Mouse (Mus musculus) mammary gland, adult 2 months (tissue): Measurements from ENCODE around the gene Gdpd1. TPM values are rescaled to one million over a fixed set of nuclear protein-coding genes. Genes with fewer than 3 reads are reported as not detected.

Source experiments
- polyA plus RNA-seq: library from polyadenylated mRNA; depleted of rRNA; stranded (reverse); fragments of >200 nt; gene quantifications from 2 replicates; pipeline ENCODE4 v1.2.3, GENCODE M21; 2012; ENCODE audit warnings: low replicate concordance; rRNA removed

Gene Gdpd1
- polyA plus RNA-seq: 2.3 and 5.0 TPM in 2 replicates

DNA sequence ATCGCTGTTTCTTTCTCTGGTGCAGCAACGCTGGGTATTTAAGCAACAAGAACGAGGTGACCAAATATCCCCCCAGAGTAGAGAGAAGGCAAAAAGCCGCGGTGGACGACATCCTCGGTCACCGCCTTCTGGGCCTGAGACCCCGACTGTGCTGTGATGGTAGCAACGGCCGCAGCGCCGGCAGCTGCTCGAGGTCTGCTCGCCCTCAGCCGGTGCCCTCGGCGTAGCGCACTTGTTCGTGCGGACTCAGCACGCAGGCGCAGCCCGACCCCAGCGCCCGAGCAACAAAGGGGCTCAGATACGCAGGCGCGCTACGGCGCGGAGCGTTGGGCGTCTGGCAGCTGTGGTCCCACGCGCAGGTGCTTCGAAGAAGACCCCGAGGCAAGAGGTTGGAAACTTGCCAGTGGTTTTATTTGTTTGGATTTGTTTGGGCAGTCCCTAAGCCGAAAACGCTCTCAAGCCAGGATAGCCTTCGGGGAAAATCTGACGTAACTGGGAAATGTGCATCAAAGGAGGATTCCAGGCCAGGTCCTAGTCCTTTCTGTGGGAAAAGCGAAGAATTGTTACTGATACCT lies at the start of gene Gdpd1:
Gene Gdpd1 (minus strand): TSS at position 197 of the 575 bp plus-strand sequence.

DNA sequence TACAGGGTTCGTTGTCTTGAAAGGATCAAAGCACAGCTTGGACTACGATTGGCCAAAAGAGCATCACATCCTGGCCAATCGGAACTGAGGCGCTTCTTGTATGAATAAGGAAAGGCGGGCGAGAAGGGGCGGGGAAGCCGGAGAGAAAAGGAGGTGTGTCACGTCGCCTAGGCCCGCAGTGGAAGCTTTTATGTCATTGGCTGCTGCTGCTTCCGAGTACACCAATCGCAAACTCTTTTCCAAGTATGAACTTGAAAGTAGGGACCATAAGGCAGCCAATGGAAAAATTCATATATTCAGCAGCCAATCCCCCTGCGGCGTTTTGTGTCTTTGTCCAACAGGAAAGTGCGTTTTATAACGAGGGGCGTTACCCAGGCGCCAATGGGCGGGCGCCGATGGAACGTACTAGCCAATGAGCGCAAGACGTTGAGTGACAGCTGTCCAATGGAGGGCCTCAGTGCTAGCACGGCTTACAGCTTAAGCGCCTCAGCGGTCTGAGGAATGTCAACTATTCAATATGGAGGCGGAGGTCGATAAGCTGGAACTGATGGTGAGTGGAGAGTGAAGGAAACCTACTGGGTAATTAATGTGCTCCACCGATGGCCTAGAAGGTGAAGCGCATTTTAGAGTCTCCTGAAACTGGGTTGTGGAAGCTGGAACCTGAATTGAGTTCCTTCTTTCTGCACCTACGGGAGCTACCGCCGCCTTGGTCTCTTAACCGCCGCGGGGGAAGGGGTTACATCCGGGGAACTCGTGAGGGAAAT lies 35.1 kb upstream of the Gdpd1 start, which contains the start of gene Ska2:
Gene Ska2 (plus strand): TSS at position 480 of the 764 bp plus-strand sequence.

DNA sequence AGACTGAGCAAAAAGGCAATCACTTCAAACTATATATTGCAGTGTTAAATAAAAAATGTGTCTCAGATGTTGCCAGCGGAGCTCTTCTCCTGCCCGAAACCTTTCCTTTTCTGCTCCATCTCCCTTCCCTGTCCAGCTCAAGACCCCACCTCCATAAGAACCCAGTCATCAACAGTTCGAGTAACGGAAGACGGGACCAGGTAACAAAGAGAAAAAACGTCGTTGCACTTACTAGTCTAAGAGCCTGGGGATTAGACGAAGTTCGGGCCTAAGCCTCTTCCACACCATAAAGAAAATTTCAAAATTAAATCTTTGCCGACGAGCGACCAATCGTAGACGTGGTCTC lies 34.5 kb upstream of the Gdpd1 start, which contains the start of gene Prr11:
Gene Prr11 (minus strand): TSS at position 300 of the 346 bp plus-strand sequence.

DNA sequence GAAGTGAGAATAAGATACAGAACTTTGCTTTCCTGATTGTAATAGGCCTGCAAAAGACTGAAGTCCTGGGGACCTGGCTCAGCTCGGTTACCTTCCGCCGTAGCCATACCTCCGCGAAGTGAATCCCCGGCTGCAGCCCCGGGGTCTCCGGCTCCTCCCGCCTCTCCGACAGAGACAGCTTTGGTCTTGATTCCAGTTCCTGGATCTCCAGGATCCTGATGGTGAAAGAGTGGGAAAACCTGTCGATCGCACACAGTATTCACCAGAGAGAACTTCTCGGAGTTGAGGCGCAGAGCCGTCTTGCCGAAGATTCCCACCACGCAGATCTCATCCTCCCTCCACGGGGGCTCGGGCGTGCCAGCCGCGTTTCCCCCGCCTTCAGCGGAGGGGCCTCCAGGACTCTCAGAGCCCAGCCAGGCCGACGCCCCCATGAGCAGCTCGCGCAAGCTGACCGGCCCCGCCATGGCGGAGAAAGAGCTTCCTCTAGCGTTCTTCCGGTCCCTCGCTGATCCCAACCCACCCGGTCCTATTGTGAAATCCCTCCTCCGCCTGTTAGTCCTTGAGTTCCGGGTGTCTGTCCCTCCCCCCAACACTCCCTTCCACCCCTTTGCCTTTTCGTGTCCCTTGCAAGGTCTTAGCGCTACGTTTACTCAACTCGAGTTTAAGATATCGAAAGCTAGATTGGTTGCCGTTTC lies 12.6 kb upstream of the Gdpd1 start, which contains the start of gene Smg8:
Gene Smg8 (minus strand): TSS at position 485 of the 695 bp plus-strand sequence.

DNA sequence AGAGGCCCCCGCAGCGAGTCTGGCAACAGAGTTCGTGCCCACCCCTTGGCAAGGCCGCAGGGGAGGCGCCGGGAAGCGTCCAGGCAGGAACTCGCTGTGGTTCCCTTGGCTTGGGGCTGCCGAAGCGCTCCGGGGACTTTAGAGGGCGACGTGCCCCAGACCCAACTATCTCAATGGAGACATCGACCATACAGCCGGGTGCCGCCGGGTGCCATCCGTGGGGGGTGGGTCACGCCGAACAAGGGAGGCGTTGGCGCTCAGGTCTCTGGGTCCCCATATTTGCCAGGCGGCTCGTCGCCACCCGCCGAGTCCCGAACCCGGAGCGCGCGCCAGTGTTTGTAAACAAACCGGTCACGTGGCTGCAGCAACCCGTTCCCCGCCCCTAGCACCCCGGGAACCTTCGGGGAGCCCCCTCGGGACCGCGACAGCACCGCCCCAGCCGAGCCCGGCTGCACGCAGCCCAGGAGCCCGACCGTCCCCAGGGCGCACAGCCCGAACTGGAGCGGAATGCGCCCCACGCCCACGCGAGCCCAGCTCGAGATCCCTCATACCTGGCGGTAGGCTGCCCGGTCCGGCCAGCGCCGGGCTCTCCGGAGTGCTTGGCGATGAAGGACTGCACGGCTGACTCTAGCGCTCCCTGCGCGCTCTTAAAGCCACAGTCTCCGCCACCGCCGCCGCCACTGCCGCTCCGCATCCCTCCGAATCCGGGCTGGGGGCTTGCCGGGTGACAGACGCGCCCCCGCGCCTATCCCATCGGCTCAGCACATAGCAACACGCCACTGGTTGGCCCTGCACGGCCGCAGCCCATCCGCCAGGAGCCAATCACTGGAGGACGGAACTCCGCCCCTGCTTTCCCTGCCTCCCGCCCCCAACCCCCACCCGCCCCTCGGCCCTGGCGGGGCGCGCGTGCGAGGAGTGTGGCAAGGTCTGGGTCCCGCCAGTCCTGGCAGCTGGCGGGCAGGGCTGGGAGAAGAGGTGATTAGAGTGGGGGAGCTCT lies 80.5 kb downstream of the Gdpd1 start, which contains the start of gene Ypel2:
Gene Ypel2 (minus strand): TSS at position 667 of the 997 bp plus-strand sequence.

Other genes with a start within 250 kb of the Gdpd1 start
- gene Ypel2, start 80.4 kb downstream of the Gdpd1 start, polyA plus RNA-seq: 7.0 TPM in 2 replicates
- gene Smg8, start 12.7 kb upstream of the Gdpd1 start, polyA plus RNA-seq: 5.8 and 8.8 TPM in 2 replicates
- 0.20 and 0.76 TPM in 2 replicates for gene Prr11, start 34.6 kb upstream of the Gdpd1 start, polyA plus RNA-seq
- gene Ska2, start 35.2 kb upstream of the Gdpd1 start, polyA plus RNA-seq: 1.6 and 4.9 TPM in 2 replicates
- 1.5 and 2.9 TPM in 2 replicates for gene Trim37, start 53.0 kb upstream of the Gdpd1 start, polyA plus RNA-seq